Comparison of ENCODE assay signal across 10 mouse cellular contexts in the genomic region with DNA sequence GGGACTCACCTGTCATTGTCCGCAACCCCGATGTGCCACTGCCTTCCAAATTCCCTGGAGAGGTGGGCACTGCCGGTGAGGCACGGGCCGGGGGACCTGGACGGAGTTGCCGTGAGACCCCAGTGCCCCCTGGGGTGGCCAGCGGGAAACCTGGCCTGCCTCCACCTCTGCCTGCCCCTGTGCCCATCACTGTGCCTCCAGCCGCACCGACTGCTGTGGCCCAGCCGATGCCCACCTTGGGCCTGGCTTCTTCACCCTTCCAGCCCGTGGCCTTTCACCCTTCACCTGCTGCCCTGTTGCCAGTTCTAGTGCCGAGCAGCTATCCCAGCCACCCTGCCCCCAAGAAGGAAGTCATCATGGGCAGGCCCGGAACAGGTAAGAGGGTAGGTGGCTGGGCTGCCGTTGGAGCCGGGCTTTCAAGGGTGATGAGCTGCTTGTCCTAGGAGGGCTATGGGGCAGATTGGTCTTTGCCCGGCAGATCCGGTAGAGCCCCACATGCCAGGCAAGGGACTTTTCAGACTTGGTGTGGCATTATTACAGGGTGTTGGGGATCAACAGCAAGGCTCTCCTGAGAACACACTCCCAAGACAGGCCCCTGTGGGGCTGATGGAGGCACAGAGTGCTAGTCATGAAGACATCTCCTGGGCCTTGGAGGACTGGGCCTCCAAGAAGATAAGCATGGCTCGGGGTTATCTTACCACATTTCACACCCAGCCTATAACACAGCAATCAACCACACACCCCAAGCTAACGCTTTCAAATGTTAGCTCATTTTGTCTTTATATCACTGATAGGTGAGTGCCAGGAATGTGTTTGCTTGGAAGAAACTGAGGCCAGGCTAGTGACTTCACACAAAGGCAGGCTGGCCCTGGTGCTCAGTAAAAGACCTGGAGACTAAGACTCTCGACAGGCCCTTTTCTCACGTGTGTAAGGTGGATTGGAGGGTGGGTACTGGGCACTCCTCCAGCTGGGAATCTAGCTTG. TPM values are rescaled to one million over a fixed set of nuclear protein-coding genes. Genes with fewer than 3 reads are reported as not detected.
DNase-seq lines count a peak whose midpoint lies in the region; ATAC-seq lines count a peak whose summit lies in the region.
"Had no signal": no experiment of that assay in that cellular context is flagged by ENCODE, and none has a peak within 500 bp of the region (broad histone marks: within the 10 kb centered on the region; RNA-seq: fewer than 3 reads in every experiment).

No protein-coding gene starts in this region.

- 91% methylated on average over 22 of the region's 22 CpGs for WGBS in kidney, embryonic 16.5 days
- 89% methylated on average over 22 of the region's 22 CpGs for WGBS in embryonic facial prominence, embryonic 14.5 days
- 79% methylated on average over 22 of the region's 22 CpGs for WGBS in liver, embryonic 11.5 days
- 91% methylated on average over 22 of the region's 22 CpGs for WGBS in kidney, embryonic 14.5 days

- in situ Hi-C loops in ES-E14 (cut with MboI; ENCODE audit: low sequenced_read_pairs in 2 of 2, unreplicated experiment in 2 of 2): no loop called here

- peaks cover 53% of the 10 kb centered on the region for H3K4me1 ChIP-seq in kidney, embryonic 16.5 days (ENCODE audit: insufficient read depth, low read length)
- peaks cover 12 to 58% of the 10 kb centered on the region in 2 experiments for H3K4me1 ChIP-seq in ES-E14 (ENCODE audit: control insufficient read depth in 2 of 2, insufficient read depth in 2 of 2, low read length in 2 of 2, poor library complexity in 1 of 2)
- H3K4me1 ChIP-seq in embryonic facial prominence, embryonic 14.5 days (ENCODE audit: control insufficient read depth, insufficient read depth, low read length): peaks cover 35% of the 10 kb centered on the region
- H3K4me1 ChIP-seq in liver, embryonic 11.5 days (replicated peaks; ENCODE audit: control insufficient read depth, insufficient read depth, low read length): peaks cover 60% of the 10 kb centered on the region
- peaks cover 35% of the 10 kb centered on the region for H3K4me1 ChIP-seq in kidney, embryonic 14.5 days (ENCODE audit: control insufficient read depth, insufficient read depth, low read length)

- no peak for ATAC-seq in kidney, embryonic 16.5 days (ENCODE audit: low FRiP score, low TSS enrichment)
- no peak for ATAC-seq in embryonic facial prominence, embryonic 14.5 days (ENCODE audit: low read depth)
- ATAC-seq in liver, embryonic 11.5 days (replicated peaks; ENCODE audit: low FRiP score): peak; percentile 80
- ATAC-seq in kidney, embryonic 14.5 days (ENCODE audit: low FRiP score, low TSS enrichment): no peak

- peaks cover 27% of the 10 kb centered on the region for H3K36me3 ChIP-seq in kidney, embryonic 16.5 days (ENCODE audit: insufficient read depth, low read length)
- H3K36me3 ChIP-seq in ES-E14 (ENCODE audit: control insufficient read depth, insufficient read depth, low read length, poor library complexity, severe bottlenecking): no peaks in the 10 kb centered on the region
- peaks cover 49% of the 10 kb centered on the region for H3K36me3 ChIP-seq in embryonic facial prominence, embryonic 14.5 days (ENCODE audit: control insufficient read depth, insufficient read depth, low read length)
- H3K36me3 ChIP-seq in liver, embryonic 11.5 days (ENCODE audit: control insufficient read depth, insufficient read depth, low read length): peaks cover 18% of the 10 kb centered on the region; the same call in 1 of the 2 replicates
- peaks cover 29% of the 10 kb centered on the region for H3K36me3 ChIP-seq in kidney, embryonic 14.5 days (ENCODE audit: control insufficient read depth, insufficient read depth, low read length)

- H3K9ac ChIP-seq in kidney, embryonic 16.5 days (replicated peaks; ENCODE audit: low read length): 0 out of 2 replicates have a peak overlapping the region, but pooled peaks have one; percentile 19
- no peak overlapping the region for H3K9ac ChIP-seq in ES-E14 (ENCODE audit: insufficient read depth, low read depth, low read length, poor library complexity, severe bottlenecking)
- 0 out of 2 replicates have a peak overlapping the region, but pooled peaks have one; percentile 42 for H3K9ac ChIP-seq in embryonic facial prominence, embryonic 14.5 days (ENCODE audit: low read depth, low read length)
- H3K9ac ChIP-seq in liver, embryonic 11.5 days (ENCODE audit: low read depth, low read length): peak overlapping the region; percentile 60
- H3K9ac ChIP-seq in kidney, embryonic 14.5 days (ENCODE audit: low read depth, low read length): no peak overlapping the region

- intact Hi-C loops in gastrocnemius, postnatal 36 days (cut with DNase I): no loop called here

- DNase-seq in kidney, adult 8-10 months: no peak
- DNase-seq in ES-E14 (ENCODE audit: low read depth, low spot score): no peak
- DNase-seq in embryonic facial prominence, embryonic 14.5 days (ENCODE audit: low spot score): no peak
- DNase-seq in liver, embryonic 11.5 days (ENCODE audit: low spot score): no peak
- DNase-seq in gastrocnemius, postnatal 36 days: no peak
- no peak for DNase-seq in urinary bladder, postnatal 36 days (ENCODE audit: low spot score in 2 of 2)
- DNase-seq: left cerebral cortex, postnatal 4 days had no signal

- no peak overlapping the region for H3K4me3 ChIP-seq in kidney, embryonic 16.5 days (ENCODE audit: low read length)
- H3K4me3 ChIP-seq in ES-E14 (ENCODE audit: insufficient read depth in 1 of 2, low read depth in 1 of 2, low read length in 2 of 2, poor library complexity in 1 of 2, severe bottlenecking in 1 of 2): peak overlapping the region; percentile 39 to 42; a peak in 2 of 4 replicates
- no peak overlapping the region for H3K4me3 ChIP-seq in embryonic facial prominence, embryonic 14.5 days (ENCODE audit: low read depth, low read length)
- peak overlapping the region; percentile 0; the same call in 1 of the 2 replicates for H3K4me3 ChIP-seq in liver, embryonic 11.5 days (ENCODE audit: low read depth, low read length)
- H3K4me3 ChIP-seq in kidney, embryonic 14.5 days (ENCODE audit: low read length): no peak overlapping the region

- H3K27me3 ChIP-seq in kidney, embryonic 16.5 days (ENCODE audit: insufficient read depth, low read length): no peaks in the 10 kb centered on the region
- no peaks in the 10 kb centered on the region for H3K27me3 ChIP-seq in embryonic facial prominence, embryonic 14.5 days (replicated peaks; ENCODE audit: control insufficient read depth, insufficient read depth, low read length)
- no peaks in the 10 kb centered on the region for H3K27me3 ChIP-seq in liver, embryonic 11.5 days (replicated peaks; ENCODE audit: control insufficient read depth, insufficient read depth, low read length)
- H3K27me3 ChIP-seq in kidney, embryonic 14.5 days (ENCODE audit: control insufficient read depth, insufficient read depth, low read length): no peaks in the 10 kb centered on the region

- no peak overlapping the region for H3K4me2 ChIP-seq in kidney, embryonic 16.5 days (replicated peaks; ENCODE audit: low read depth, low read length)
- H3K4me2 ChIP-seq in embryonic facial prominence, embryonic 14.5 days (ENCODE audit: low read depth, low read length): no peak overlapping the region
- peak overlapping the region; percentile 59 for H3K4me2 ChIP-seq in liver, embryonic 11.5 days
- no peak overlapping the region for H3K4me2 ChIP-seq in kidney, embryonic 14.5 days (replicated peaks; ENCODE audit: low read depth, low read length)

- H3K9me3 ChIP-seq in kidney, embryonic 16.5 days (ENCODE audit: low read length): no peaks in the 10 kb centered on the region
- H3K9me3 ChIP-seq in ES-E14 (ENCODE audit: control insufficient read depth, insufficient read depth, low read depth, low read length): no peaks in the 10 kb centered on the region
- H3K9me3 ChIP-seq in embryonic facial prominence, embryonic 14.5 days (ENCODE audit: control insufficient read depth, low read length): no peaks in the 10 kb centered on the region
- no peaks in the 10 kb centered on the region for H3K9me3 ChIP-seq in liver, embryonic 11.5 days (ENCODE audit: control insufficient read depth, low read length)
- H3K9me3 ChIP-seq in kidney, embryonic 14.5 days (ENCODE audit: control insufficient read depth, low read length): no peaks in the 10 kb centered on the region

- H3K27ac ChIP-seq in kidney, embryonic 16.5 days (ENCODE audit: low read length): no peak overlapping the region
- no peak overlapping the region for H3K27ac ChIP-seq in ES-E14 (ENCODE audit: insufficient read depth, low read depth, low read length, poor library complexity, severe bottlenecking)
- no peak overlapping the region for H3K27ac ChIP-seq in embryonic facial prominence, embryonic 14.5 days (replicated peaks; ENCODE audit: low read depth, low read length)
- H3K27ac ChIP-seq in liver, embryonic 11.5 days (ENCODE audit: low read depth, low read length): peak overlapping the region; percentile 97
- H3K27ac ChIP-seq in kidney, embryonic 14.5 days (ENCODE audit: low read depth, low read length): no peak overlapping the region

RNA-seq across cellular contexts. Expression of a gene that starts 6.0 kb away (rescaled TPM):
- polyA plus RNA-seq in kidney, embryonic 16.5 days (2015; fragmentation: Nextera tagmentation; extraction: Ambion mirVana): 28.9 and 30.8 TPM in 2 replicates
- total RNA-seq in ES-E14 (2012; rRNA removed): 68.4 and 72.4 TPM in 2 replicates
- 48.8 and 49.0 TPM in 2 replicates for polyA plus RNA-seq in embryonic facial prominence, embryonic 14.5 days (2014; fragmentation: Nextera tagmentation; extraction: Ambion mirVana)
- 21.6 and 25.2 TPM in 2 replicates for polyA plus RNA-seq in liver, embryonic 11.5 days (2014; fragmentation: Nextera tagmentation; extraction: Ambion mirVana)
- total RNA-seq in gastrocnemius, postnatal 36 days (2021): 10 to 100 TPM; 31.4 to 37.6 TPM
- 36.0 and 47.2 TPM in 2 replicates for polyA plus RNA-seq in kidney, embryonic 14.5 days (2014; fragmentation: Nextera tagmentation; extraction: Ambion mirVana)

RNA-seq across cellular contexts. Expression of a gene that starts 23.0 kb away (rescaled TPM):
- polyA plus RNA-seq in kidney, embryonic 16.5 days (2015; fragmentation: Nextera tagmentation; extraction: Ambion mirVana): 12.5 and 15.2 TPM in 2 replicates
- 82.2 and 87.1 TPM in 2 replicates for total RNA-seq in ES-E14 (2012; rRNA removed)
- 23.3 and 26.0 TPM in 2 replicates for polyA plus RNA-seq in embryonic facial prominence, embryonic 14.5 days (2014; fragmentation: Nextera tagmentation; extraction: Ambion mirVana)
- polyA plus RNA-seq in liver, embryonic 11.5 days (2014; fragmentation: Nextera tagmentation; extraction: Ambion mirVana): 13.8 and 16.4 TPM in 2 replicates
- 1 to 10 TPM; 5.0 to 6.1 TPM for total RNA-seq in gastrocnemius, postnatal 36 days (2021)
- 22.4 and 28.8 TPM in 2 replicates for polyA plus RNA-seq in kidney, embryonic 14.5 days (2014; fragmentation: Nextera tagmentation; extraction: Ambion mirVana)

RNA-seq across cellular contexts. Expression of a gene that starts 24.2 kb away (rescaled TPM):
- 197 and 199 TPM in 2 replicates for polyA plus RNA-seq in kidney, embryonic 16.5 days (2015; fragmentation: Nextera tagmentation; extraction: Ambion mirVana)
- 76.5 and 83.2 TPM in 2 replicates for total RNA-seq in ES-E14 (2012; rRNA removed)
- 173 and 200 TPM in 2 replicates for polyA plus RNA-seq in embryonic facial prominence, embryonic 14.5 days (2014; fragmentation: Nextera tagmentation; extraction: Ambion mirVana)
- polyA plus RNA-seq in liver, embryonic 11.5 days (2014; fragmentation: Nextera tagmentation; extraction: Ambion mirVana): 104 and 106 TPM in 2 replicates
- 1 to 10 TPM in 1 of 2 experiments, under 1 TPM in 1; 0.86 to 1.3 TPM for total RNA-seq in gastrocnemius, postnatal 36 days (2021)
- polyA plus RNA-seq in kidney, embryonic 14.5 days (2014; fragmentation: Nextera tagmentation; extraction: Ambion mirVana): 199 and 245 TPM in 2 replicates

RNA-seq across cellular contexts. Expression of a gene that starts 27.7 kb away (rescaled TPM):
- polyA plus RNA-seq in kidney, embryonic 16.5 days (2015; fragmentation: Nextera tagmentation; extraction: Ambion mirVana): 0.84 and 0.98 TPM in 2 replicates
- 4.3 and 5.7 TPM in 2 replicates for total RNA-seq in ES-E14 (2012; rRNA removed)
- 0.77 and 1.3 TPM in 2 replicates for polyA plus RNA-seq in embryonic facial prominence, embryonic 14.5 days (2014; fragmentation: Nextera tagmentation; extraction: Ambion mirVana)
- 0.32 and 0.68 TPM in 2 replicates for polyA plus RNA-seq in liver, embryonic 11.5 days (2014; fragmentation: Nextera tagmentation; extraction: Ambion mirVana)
- not detected for total RNA-seq in gastrocnemius, postnatal 36 days (2021)
- polyA plus RNA-seq in kidney, embryonic 14.5 days (2014; fragmentation: Nextera tagmentation; extraction: Ambion mirVana): 0.67 and 0.69 TPM in 2 replicates
- total RNA-seq: heart, postnatal 14 days had no signal

RNA-seq across cellular contexts. Expression of a gene that starts 32.4 kb away (rescaled TPM):
- 0.10 and 0.67 TPM in 2 replicates for polyA plus RNA-seq in kidney, embryonic 16.5 days (2015; fragmentation: Nextera tagmentation; extraction: Ambion mirVana)
- 1.2 and 1.7 TPM in 2 replicates for total RNA-seq in ES-E14 (2012; rRNA removed)
- 1.7 and 2.0 TPM in 2 replicates for polyA plus RNA-seq in embryonic facial prominence, embryonic 14.5 days (2014; fragmentation: Nextera tagmentation; extraction: Ambion mirVana)
- 0.16 and 0.32 TPM in 2 replicates for polyA plus RNA-seq in liver, embryonic 11.5 days (2014; fragmentation: Nextera tagmentation; extraction: Ambion mirVana)
- total RNA-seq in gastrocnemius, postnatal 36 days (2021): not detected
- 0.49 and 0.62 TPM in 2 replicates for polyA plus RNA-seq in kidney, embryonic 14.5 days (2014; fragmentation: Nextera tagmentation; extraction: Ambion mirVana)
- total RNA-seq: heart, postnatal 14 days had no signal

Comparison
In these comparisons a context has a peak if more than half of its experiments do, and no peak if none do; other contexts are left out.
1. H3K9ac ChIP-seq: peak in kidney, embryonic 16.5 days (single experiment), embryonic facial prominence, embryonic 14.5 days (single experiment) and liver, embryonic 11.5 days (single experiment); none in ES-E14 (single experiment) and kidney, embryonic 14.5 days (single experiment).
2. H3K4me3 ChIP-seq: peak in ES-E14 (2 of 2) and liver, embryonic 11.5 days (single experiment); none in kidney, embryonic 16.5 days (single experiment), embryonic facial prominence, embryonic 14.5 days (single experiment) and kidney, embryonic 14.5 days (single experiment).